Mouse (Mus musculus) CH12.LX (cell line): ENCODE measurements around the gene Mkln1. TPM values are rescaled to one million over a fixed set of nuclear protein-coding genes. Genes with fewer than 3 reads are reported as not detected.

Source experiments
- DNase-seq: peaks from one replicate; pipeline ENCODE4 v3.0.0-alpha.2; 2013; ENCODE audit errors: extremely low read depth
- H3K27ac ChIP-seq: 2 replicates; pipeline ENCODE4 v1.5.1; 2012; ENCODE audit warnings: low read depth, mild to moderate bottlenecking, control low read depth, moderate library complexity; ENCODE audit not compliant: insufficient read depth
- H3K27me3 ChIP-seq: replicated peaks from 2 replicates; pipeline ENCODE3; 2012; ENCODE audit warnings: inconsistent platforms
- H3K36me3 ChIP-seq, 2 experiments: replicated peaks in 1 of 2; 2 replicates each; pipeline versions ENCODE3 to v1.6.1; 2012; ENCODE audit warnings: inconsistent platforms in 1 of 2, low read length in 1 of 2, mild to moderate bottlenecking in 1 of 2, mixed read lengths in 1 of 2, moderate library complexity in 1 of 2; ENCODE audit not compliant: control insufficient read depth in 1 of 2, insufficient read depth in 1 of 2
- H3K4me1 ChIP-seq, 2 experiments: 2 replicates each; pipeline ENCODE4 v1.6.1; 2012; ENCODE audit warnings: inconsistent platforms in 1 of 2, moderate library complexity in 1 of 2; ENCODE audit not compliant: insufficient read depth in 2 of 2, control insufficient read depth in 1 of 2
- H3K4me2 ChIP-seq: 2 replicates; pipeline ENCODE4 v1.6.1; 2012; ENCODE audit warnings: low read depth, mild to moderate bottlenecking, control low read depth; ENCODE audit not compliant: poor library complexity, insufficient read depth, severe bottlenecking
- H3K4me3 ChIP-seq, 3 experiments: fragments of 150-350 bp in 1 of 3; sonication (generic) in 1 of 3; replicated peaks in 1 of 3; 2 replicates each; pipeline versions ENCODE3 to v1.5.1; 2011 to 2012; ENCODE audit warnings: low read depth in 2 of 3, low read length in 2 of 3, mild to moderate bottlenecking in 2 of 3, moderate library complexity in 2 of 3, control low read depth in 1 of 3, improper control_type of control experiment in 1 of 3, inconsistent platforms in 1 of 3, mixed read lengths in 1 of 3; ENCODE audit not compliant: poor library complexity in 1 of 3
- H3K79me2 ChIP-seq: replicated peaks from 2 replicates; pipeline ENCODE4 v1.6.1; 2012; ENCODE audit warnings: mild to moderate bottlenecking, moderate library complexity; ENCODE audit not compliant: control insufficient read depth, poor library complexity, insufficient read depth, severe bottlenecking; ENCODE audit errors: extremely low read depth
- H3K9ac ChIP-seq: 2 replicates; pipeline ENCODE4 v1.6.1; 2012; ENCODE audit warnings: low read depth, mild to moderate bottlenecking, control low read depth, moderate library complexity; ENCODE audit not compliant: insufficient read depth
- H3K9me3 ChIP-seq: replicated peaks from 2 replicates; pipeline ENCODE3; 2012; ENCODE audit warnings: low read length, inconsistent platforms, mixed read lengths
- BHLHE40 ChIP-seq: IDR thresholded peaks from 2 replicates; pipeline ENCODE4 v1.6.1; 2011; ENCODE audit warnings: mild to moderate bottlenecking, low read depth, low read length, improper control_type of control experiment
- CHD2 ChIP-seq: IDR thresholded peaks from 2 replicates; pipeline ENCODE4 v1.6.1; 2011; ENCODE audit warnings: low read length, improper control_type of control experiment
- E2F4 ChIP-seq: IDR thresholded peaks from 2 replicates; pipeline ENCODE4 v1.6.1; 2011; ENCODE audit warnings: low read depth, low read length, improper control_type of control experiment; ENCODE audit not compliant: insufficient replicate concordance
- ELF1 ChIP-seq: IDR thresholded peaks from 2 replicates; pipeline ENCODE4 v1.6.1; 2014; ENCODE audit warnings: low read depth, mild to moderate bottlenecking, inconsistent platforms, low read length, improper control_type of control experiment
- EP300 ChIP-seq: IDR thresholded peaks from 2 replicates; pipeline ENCODE4 v1.6.1; 2011; ENCODE audit warnings: low read length, improper control_type of control experiment
- GABPA ChIP-seq: IDR thresholded peaks from 2 replicates; pipeline ENCODE4 v1.6.1; 2012; ENCODE audit warnings: low read depth, low read length, improper control_type of control experiment, inconsistent platforms; ENCODE audit not compliant: insufficient replicate concordance
- HCFC1 ChIP-seq: IDR thresholded peaks from 2 replicates; pipeline ENCODE4 v1.6.1; 2012; ENCODE audit warnings: low read depth, mild to moderate bottlenecking, inconsistent platforms, low read length, improper control_type of control experiment
- JUN ChIP-seq: IDR thresholded peaks from 2 replicates; pipeline ENCODE4 v1.6.1; 2011; ENCODE audit warnings: low read depth, mild to moderate bottlenecking, low read length, improper control_type of control experiment, moderate library complexity; ENCODE audit not compliant: insufficient read depth
- JUND ChIP-seq: conservative IDR thresholded peaks from 2 replicates; pipeline ENCODE4 v1.6.1; 2011; ENCODE audit warnings: low read depth, low read length, improper control_type of control experiment
- KAT2A ChIP-seq: IDR thresholded peaks from 2 replicates; pipeline ENCODE4 v1.6.1; 2012; ENCODE audit warnings: low read length, improper control_type of control experiment, inconsistent platforms; ENCODE audit not compliant: insufficient replicate concordance
- MAFK ChIP-seq: IDR thresholded peaks from 2 replicates; pipeline ENCODE4 v1.6.1; 2011; ENCODE audit warnings: low read length, improper control_type of control experiment; ENCODE audit not compliant: insufficient replicate concordance
- MXI1 ChIP-seq: IDR thresholded peaks from 2 replicates; pipeline ENCODE4 v1.6.1; 2011; ENCODE audit warnings: mild to moderate bottlenecking, low read depth, low read length, improper control_type of control experiment
- MYC ChIP-seq: IDR thresholded peaks from 2 replicates; pipeline ENCODE4 v1.6.1; 2011; ENCODE audit warnings: low read depth, mild to moderate bottlenecking, improper control_type of control experiment, low read length
- NELFE ChIP-seq: IDR thresholded peaks from 2 replicates; pipeline ENCODE4 v1.6.1; 2011; ENCODE audit warnings: low read depth, low read length, improper control_type of control experiment
- NRF1 ChIP-seq: IDR thresholded peaks from 2 replicates; pipeline ENCODE4 v1.6.1; 2014; ENCODE audit warnings: low read depth, mild to moderate bottlenecking, inconsistent platforms, low read length, improper control_type of control experiment, moderate library complexity
- POLR2A ChIP-seq: IDR thresholded peaks from 2 replicates; pipeline ENCODE4 v1.6.1; 2011; ENCODE audit warnings: low read depth, mild to moderate bottlenecking, improper control_type of control experiment, low read length
- POLR2AphosphoS2 ChIP-seq: IDR thresholded peaks from 2 replicates; pipeline ENCODE4 v1.6.1; 2011; ENCODE audit warnings: low read depth, low read length, improper control_type of control experiment
- RAD21 ChIP-seq: IDR thresholded peaks from 2 replicates; pipeline ENCODE4 v1.6.1; 2011; ENCODE audit warnings: low read depth, mild to moderate bottlenecking, low read length, improper control_type of control experiment, moderate library complexity
- RCOR1 ChIP-seq: conservative IDR thresholded peaks from 2 replicates; pipeline ENCODE4 v1.6.1; 2012; ENCODE audit warnings: low read depth, mild to moderate bottlenecking, inconsistent platforms, low read length, improper control_type of control experiment
- SIN3A ChIP-seq: IDR thresholded peaks from 2 replicates; pipeline ENCODE4 v1.6.1; 2012; ENCODE audit warnings: low read length, improper control_type of control experiment, inconsistent platforms
- TCF12 ChIP-seq: IDR thresholded peaks from 2 replicates; pipeline ENCODE4 v1.6.1; 2014; ENCODE audit warnings: low read depth, mild to moderate bottlenecking, inconsistent platforms, low read length, improper control_type of control experiment
- UBTF ChIP-seq: IDR thresholded peaks from 2 replicates; pipeline ENCODE4 v1.6.1; 2012; ENCODE audit warnings: low read depth, mild to moderate bottlenecking, inconsistent platforms, low read length, improper control_type of control experiment, moderate library complexity
- USF1 ChIP-seq: IDR thresholded peaks from 2 replicates; pipeline ENCODE4 v1.6.1; 2014; ENCODE audit warnings: low read depth, mild to moderate bottlenecking, inconsistent platforms, low read length, improper control_type of control experiment
- ZKSCAN1 ChIP-seq: IDR thresholded peaks from 2 replicates; pipeline ENCODE4 v1.6.1; 2012; ENCODE audit warnings: low read depth, inconsistent platforms, low read length, improper control_type of control experiment, borderline replicate concordance
- ZMIZ1 ChIP-seq: IDR thresholded peaks from 2 replicates; pipeline ENCODE4 v1.6.1; 2012; ENCODE audit warnings: low read depth, mild to moderate bottlenecking, inconsistent platforms, low read length, improper control_type of control experiment
- dilution Hi-C: fragments of 300-500 bp; cut with MboI; formaldehyde crosslinking; loops from 2 replicates; pipeline ENCODE4 v1.14.3; 2020; ENCODE audit warnings: low sequenced_read_pairs; ENCODE audit not compliant: extremely low pct_unique_long_range_greater_than_20kb, extremely low pct_ligation_motif_present
- in situ Hi-C: fragments of 300-500 bp; cut with MboI; formaldehyde crosslinking; loops from 3 replicates; pipeline ENCODE4 v1.14.3; 2019; ENCODE audit warnings: low sequenced_read_pairs, low pct_ligation_motif_present, low pct_unique_long_range_greater_than_20kb, mixed read lengths
- polyA plus RNA-seq: library from polyadenylated mRNA; unstranded; fragments of >175 nt; gene quantifications from 2 replicates; pipeline ENCODE4 v1.2.1, GENCODE M21; 2012; ENCODE audit warnings: low read depth; ENCODE audit not compliant: insufficient read length
- total RNA-seq, 2 experiments: library from RNA; depleted of rRNA; stranded (reverse); fragments of 300-350 nt in 1 of 2; fragments of >200 nt in 1 of 2; gene quantifications; 2 replicates each; pipeline ENCODE4 v1.2.3; 2012 to 2014

Mkln1 gene
- total and polyA plus RNA-seq, 3 experiments: 79.6 to 127 (median 115) TPM

- TF ChIP-seq CHD2: peak; percentile 42; the same call in 1 of the 2 replicates
- TF ChIP-seq ZMIZ1: no peak
- TF ChIP-seq EP300: peak; percentile 19; the same call in 1 of the 2 replicates
- TF ChIP-seq SIN3A: no peak
- TF ChIP-seq MXI1: no peak; the same call in 1 of the 2 replicates
- no peak for TF ChIP-seq KAT2A
- TF ChIP-seq GABPA: no peak
- TF ChIP-seq MAFK: no peak
- no peak for TF ChIP-seq ZKSCAN1
- no peak for TF ChIP-seq RAD21
- TF ChIP-seq JUND: no peak
- no peak for TF ChIP-seq JUN
These were observed 81.5 kb downstream of the Mkln1 start (continued) for GRCm38 (mm10) chr6:31480008-31480407.

DNA sequence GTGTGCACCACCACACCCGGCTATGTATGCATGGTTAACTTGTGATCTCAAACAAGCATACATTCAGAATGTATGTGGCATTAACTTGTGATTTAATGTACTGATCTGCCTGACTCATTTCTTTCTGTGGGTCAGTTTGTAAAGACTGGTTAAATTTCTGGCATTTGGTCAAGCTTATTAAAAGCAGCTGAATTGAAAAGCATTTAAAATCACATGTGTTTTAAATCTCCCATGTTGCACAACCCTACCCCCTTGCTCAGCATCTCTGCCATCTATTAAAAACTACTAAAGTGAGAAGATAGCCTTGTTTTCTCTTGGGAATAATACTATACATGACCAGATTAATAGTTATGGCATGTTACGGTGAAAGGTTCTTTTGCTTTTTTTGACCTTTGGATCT lies 88.1 kb downstream of the Mkln1 start:
- in situ Hi-C loops (no loop called here), dilution Hi-C loops (no loop called here)
- no peaks in the 10 kb centered on the region for H3K9me3 ChIP-seq
- H3K9ac ChIP-seq: no peak overlapping the region
- H3K4me3 ChIP-seq: no peak overlapping the region
- H3K36me3 ChIP-seq: peaks cover 8 to 36% of the 10 kb centered on the region in 2 experiments
- no peak overlapping the region for H3K27ac ChIP-seq
- H3K27me3 ChIP-seq: no peaks in the 10 kb centered on the region
- no peaks in the 10 kb centered on the region for H3K79me2 ChIP-seq
- no peak overlapping the region for H3K4me2 ChIP-seq
- TF ChIP-seq SIN3A (no peak), MYC (no peak), NELFE (no peak), EP300 (no peak), BHLHE40 (no peak), POLR2AphosphoS2 (no peak), RCOR1 (no peak), POLR2A (no peak), NRF1 (no peak), UBTF (no peak), E2F4 (no peak), TCF12 (no peak), HCFC1 (no peak), ELF1 (no peak), USF1 (no peak)
- DNase-seq: no peak
- peaks cover 0 to 18% of the 10 kb centered on the region in 2 experiments; a peak in 2 of 4 replicates for H3K4me1 ChIP-seq
